Mouse (Mus musculus): ENCODE measurements around the gene Iqgap2. TPM values are rescaled to one million over a fixed set of nuclear protein-coding genes. Genes with fewer than 3 reads are reported as not detected.

The Iqgap2 gene
- polyA plus RNA-seq, 1 experiment from 2014 or later: 5.2 TPM

- Histone ChIP-seq H3K27ac (ENCODE audit: low read length) (no peak overlapping the region), H3K4me1 (replicated peaks; ENCODE audit: control insufficient read depth, insufficient read depth, low read length) (peaks cover 4% of the 10 kb centered on the region; the same call in 1 of the 2 replicates), H3K27me3 (ENCODE audit: control insufficient read depth, insufficient read depth, low read depth, low read length) (no peaks in the 10 kb centered on the region), H3K9ac (ENCODE audit: low read length) (no peak overlapping the region), H3K9me3 (ENCODE audit: control insufficient read depth, low read length) (no peaks in the 10 kb centered on the region), H3K36me3 (ENCODE audit: control insufficient read depth, insufficient read depth, low read length) (no peaks in the 10 kb centered on the region), H3K4me2 (ENCODE audit: low read depth, low read length) (no peak overlapping the region), H3K4me3 (ENCODE audit: low read length) (no peak overlapping the region)
- no peak for ATAC-seq (ENCODE audit: low read depth)
- 63% methylated on average over 3 of the region's 3 CpGs for WGBS
These were observed 268.7 kb downstream of the Iqgap2 start for GRCm38 (mm10) chr13:95623042-95623441.

- no peaks in the 10 kb centered on the region for H3K36me3 ChIP-seq (ENCODE audit: control insufficient read depth, insufficient read depth, low read length)
- whole genome bisulfite sequencing: 46% methylated on average over 3 of the region's 3 CpGs
- peaks cover 7% of the 10 kb centered on the region for H3K4me1 ChIP-seq (replicated peaks; ENCODE audit: control insufficient read depth, insufficient read depth, low read length)
- H3K9me3 ChIP-seq (ENCODE audit: control insufficient read depth, low read length): no peaks in the 10 kb centered on the region
- no peak for ATAC-seq (ENCODE audit: low read depth)
- H3K4me3 ChIP-seq (ENCODE audit: low read length): no peak overlapping the region
- H3K9ac ChIP-seq (ENCODE audit: low read length): no peak overlapping the region
- no peak overlapping the region for H3K4me2 ChIP-seq (ENCODE audit: low read depth, low read length)
- H3K27ac ChIP-seq (ENCODE audit: low read length): peak overlapping the region; percentile 75
- no peaks in the 10 kb centered on the region for H3K27me3 ChIP-seq (ENCODE audit: control insufficient read depth, insufficient read depth, low read depth, low read length)
These were observed 270.2 kb downstream of the Iqgap2 start for GRCm38 (mm10) chr13:95621563-95621962.

DNA sequence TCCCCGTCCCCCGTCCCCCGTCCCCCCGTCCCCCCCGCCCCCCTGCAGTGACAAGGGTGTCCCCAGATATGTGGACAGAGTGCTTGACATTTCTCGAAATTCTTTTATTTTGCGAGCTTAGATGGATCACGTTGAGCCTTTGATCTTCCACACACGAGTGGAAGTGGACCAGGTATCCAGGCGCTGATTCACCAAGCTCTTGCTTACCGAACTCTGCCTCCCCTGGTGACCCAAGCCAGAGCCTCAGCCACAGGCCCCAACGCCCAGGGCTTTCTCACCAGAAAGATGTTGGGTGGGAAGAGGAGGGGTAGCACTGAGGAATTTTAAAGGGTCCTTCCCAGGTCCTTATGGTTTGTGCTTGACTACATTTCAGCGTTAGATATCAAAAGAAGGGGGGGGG lies 272.9 kb downstream of the Iqgap2 start:
- Histone ChIP-seq H3K9ac (ENCODE audit: low read length) (peak overlapping the region; percentile 98), H3K36me3 (ENCODE audit: control insufficient read depth, insufficient read depth, low read length) (no peaks in the 10 kb centered on the region), H3K4me1 (replicated peaks; ENCODE audit: control insufficient read depth, insufficient read depth, low read length) (peaks cover 19% of the 10 kb centered on the region), H3K4me3 (ENCODE audit: low read length) (peak overlapping the region; percentile 89), H3K9me3 (ENCODE audit: control insufficient read depth, low read length) (no peaks in the 10 kb centered on the region), H3K27ac (ENCODE audit: low read length) (peak overlapping the region; percentile 88), H3K27me3 (ENCODE audit: control insufficient read depth, insufficient read depth, low read depth, low read length) (no peaks in the 10 kb centered on the region), H3K4me2 (ENCODE audit: low read depth, low read length) (peak overlapping the region; percentile 71)
- peak; percentile 3; the same call in 1 of the 2 replicates for ATAC-seq (ENCODE audit: low read depth)
- 6% methylated on average over 13 of the region's 13 CpGs for WGBS

DNA sequence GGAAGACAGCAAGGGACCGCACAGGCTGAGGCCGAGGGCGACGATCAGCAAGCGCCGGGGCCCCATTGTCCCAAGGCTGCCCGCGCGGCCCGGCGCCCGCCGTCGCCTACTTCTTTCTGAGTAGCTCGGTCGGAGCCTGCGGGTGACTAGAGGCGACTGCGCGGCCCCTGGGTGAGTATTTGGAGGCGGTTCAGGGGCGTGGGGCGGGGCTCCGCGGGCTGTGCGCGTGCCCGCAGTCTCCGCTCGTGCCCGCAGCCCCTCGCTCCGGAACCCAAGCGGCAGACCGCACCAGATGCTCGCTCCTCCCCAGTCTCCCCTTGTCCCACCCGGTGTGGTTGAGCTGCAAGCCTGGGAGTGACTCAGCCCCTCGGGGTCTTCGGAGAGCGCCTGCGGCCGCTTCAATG lies 273.4 kb downstream of the Iqgap2 start, which contains the start of gene F2r:
Gene F2r (minus strand): TSS at position 179 of the 404 bp plus-strand sequence.
- Histone ChIP-seq H3K27me3 (ENCODE audit: control insufficient read depth, insufficient read depth, low read depth, low read length) (no peaks in the 10 kb centered on the region), H3K4me1 (replicated peaks; ENCODE audit: control insufficient read depth, insufficient read depth, low read length) (peaks cover 19% of the 10 kb centered on the region), H3K4me2 (ENCODE audit: low read depth, low read length) (peak within 1 kb of the TSS; percentile 71), H3K9ac (ENCODE audit: low read length) (peak within 1 kb of the TSS; percentile 98), H3K4me3 (ENCODE audit: low read length) (peak within 1 kb of the TSS; percentile 89), H3K9me3 (ENCODE audit: control insufficient read depth, low read length) (no peaks in the 10 kb centered on the region), H3K27ac (ENCODE audit: low read length) (peak within 1 kb of the TSS; percentile 88), H3K36me3 (ENCODE audit: control insufficient read depth, insufficient read depth, low read length) (no peaks in the 10 kb centered on the region)
- ATAC-seq (ENCODE audit: low read depth): peak; percentile 96
- under 1% methylated on average over 34 of the region's 42 CpGs for WGBS

GRCm38 (mm10) chr13:95617671-95618171 lies 274.0 kb downstream of the Iqgap2 start:
- H3K9ac ChIP-seq (ENCODE audit: low read length): peak overlapping the region; percentile 98
- H3K27me3 ChIP-seq (ENCODE audit: control insufficient read depth, insufficient read depth, low read depth, low read length): no peaks in the 10 kb centered on the region
- peak overlapping the region; percentile 89 for H3K4me3 ChIP-seq (ENCODE audit: low read length)
- H3K4me1 ChIP-seq (replicated peaks; ENCODE audit: control insufficient read depth, insufficient read depth, low read length): peaks cover 19% of the 10 kb centered on the region
- H3K9me3 ChIP-seq (ENCODE audit: control insufficient read depth, low read length): no peaks in the 10 kb centered on the region
- no peaks in the 10 kb centered on the region for H3K36me3 ChIP-seq (ENCODE audit: control insufficient read depth, insufficient read depth, low read length)
- peak overlapping the region; percentile 71 for H3K4me2 ChIP-seq (ENCODE audit: low read depth, low read length)
- under 1% methylated on average over 21 of the region's 21 CpGs for WGBS
- peak overlapping the region; percentile 88 for H3K27ac ChIP-seq (ENCODE audit: low read length)
- peak; percentile 45 for ATAC-seq (ENCODE audit: low read depth)

DNA sequence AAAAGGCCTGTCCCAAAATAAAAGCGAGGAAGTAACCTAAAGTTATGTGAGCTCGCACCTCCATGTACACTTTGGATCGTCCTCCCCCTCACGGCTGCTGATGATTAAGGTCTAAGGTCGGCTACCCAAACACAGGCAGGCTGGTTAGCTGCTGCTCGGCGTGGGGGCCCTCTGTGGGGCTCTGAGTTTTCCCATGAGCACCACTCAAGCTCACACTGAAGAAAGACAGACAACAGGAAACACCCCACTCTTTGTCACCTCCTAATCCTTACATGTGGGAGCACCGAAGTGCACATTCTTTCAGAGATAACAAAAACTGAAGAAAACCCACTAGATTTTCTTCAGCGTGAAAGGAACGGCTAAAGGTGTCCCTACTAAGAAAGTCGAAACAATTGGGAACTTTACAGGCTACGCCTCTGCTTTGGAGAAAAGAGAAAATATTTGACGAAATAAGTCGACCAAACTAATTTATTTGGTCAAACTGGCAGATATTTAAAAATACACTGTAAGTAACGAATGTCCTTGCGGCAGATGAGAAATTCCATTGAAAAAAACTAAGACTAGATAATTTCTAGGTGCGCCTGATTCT lies 274.5 kb downstream of the Iqgap2 start:
- Histone ChIP-seq H3K4me2 (ENCODE audit: low read depth, low read length) (peak overlapping the region; percentile 71), H3K9me3 (ENCODE audit: control insufficient read depth, low read length) (no peaks in the 10 kb centered on the region), H3K9ac (ENCODE audit: low read length) (peak overlapping the region; percentile 98), H3K4me3 (ENCODE audit: low read length) (peak overlapping the region; percentile 89), H3K27me3 (ENCODE audit: control insufficient read depth, insufficient read depth, low read depth, low read length) (no peaks in the 10 kb centered on the region), H3K4me1 (replicated peaks; ENCODE audit: control insufficient read depth, insufficient read depth, low read length) (peaks cover 19% of the 10 kb centered on the region), H3K27ac (ENCODE audit: low read length) (peak overlapping the region; percentile 5), H3K36me3 (ENCODE audit: control insufficient read depth, insufficient read depth, low read length) (no peaks in the 10 kb centered on the region)
- 5% methylated on average over 17 of the region's 17 CpGs for WGBS
- ATAC-seq (ENCODE audit: low read depth): no peak

DNA sequence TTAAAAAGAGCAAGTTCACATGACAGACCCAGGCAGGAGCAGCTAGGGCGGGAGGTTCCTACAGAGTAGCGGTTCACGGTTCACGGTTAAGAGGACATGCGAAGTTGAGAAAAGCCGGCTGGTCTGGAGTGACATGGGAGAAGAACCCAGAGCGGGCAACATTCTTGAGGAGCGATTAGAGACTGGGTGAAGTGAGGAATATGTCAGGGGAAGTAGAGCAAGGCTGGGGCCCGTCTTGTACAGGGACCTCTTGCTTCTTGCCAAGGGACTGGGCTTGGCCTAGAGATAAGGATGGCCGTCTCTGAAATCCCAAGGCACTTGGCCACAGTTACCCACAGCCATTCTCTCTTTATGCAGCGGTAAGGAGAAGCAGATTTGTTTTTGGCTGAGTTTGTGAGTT lies 275.2 kb downstream of the Iqgap2 start:
- no peaks in the 10 kb centered on the region for H3K36me3 ChIP-seq (ENCODE audit: control insufficient read depth, insufficient read depth, low read length)
- 16% methylated on average over 11 of the region's 11 CpGs for WGBS
- H3K9me3 ChIP-seq (ENCODE audit: control insufficient read depth, low read length): no peaks in the 10 kb centered on the region
- H3K27ac ChIP-seq (ENCODE audit: low read length): peak overlapping the region; percentile 5
- peak; percentile 26; the same call in 1 of the 2 replicates for ATAC-seq (ENCODE audit: low read depth)
- peak overlapping the region; percentile 98 for H3K9ac ChIP-seq (ENCODE audit: low read length)
- H3K27me3 ChIP-seq (ENCODE audit: control insufficient read depth, insufficient read depth, low read depth, low read length): no peaks in the 10 kb centered on the region
- H3K4me2 ChIP-seq (ENCODE audit: low read depth, low read length): peak overlapping the region; percentile 71
- peaks cover 22% of the 10 kb centered on the region for H3K4me1 ChIP-seq (replicated peaks; ENCODE audit: control insufficient read depth, insufficient read depth, low read length)
- peak overlapping the region; percentile 89 for H3K4me3 ChIP-seq (ENCODE audit: low read length)

GRCm38 (mm10) chr13:95614757-95615156 lies 277.0 kb downstream of the Iqgap2 start:
- H3K9ac ChIP-seq (ENCODE audit: low read length): no peak overlapping the region; the same call in 1 of the 2 replicates
- WGBS: 56% methylated on average over 6 of the region's 6 CpGs
- H3K36me3 ChIP-seq (ENCODE audit: control insufficient read depth, insufficient read depth, low read length): peaks cover 3% of the 10 kb centered on the region; the same call in 1 of the 2 replicates
- H3K4me2 ChIP-seq (ENCODE audit: low read depth, low read length): peak overlapping the region; percentile 3; the same call in 1 of the 2 replicates
- ATAC-seq (ENCODE audit: low read depth): no peak
- peaks cover 28% of the 10 kb centered on the region for H3K4me1 ChIP-seq (replicated peaks; ENCODE audit: control insufficient read depth, insufficient read depth, low read length)
- no peaks in the 10 kb centered on the region for H3K9me3 ChIP-seq (ENCODE audit: control insufficient read depth, low read length)
- H3K27ac ChIP-seq (ENCODE audit: low read length): no peak overlapping the region
- no peak overlapping the region for H3K4me3 ChIP-seq (ENCODE audit: low read length)
- no peaks in the 10 kb centered on the region for H3K27me3 ChIP-seq (ENCODE audit: control insufficient read depth, insufficient read depth, low read depth, low read length)

GRCm38 (mm10) chr13:95612243-95612642 lies 279.5 kb downstream of the Iqgap2 start:
- Histone ChIP-seq H3K36me3 (ENCODE audit: control insufficient read depth, insufficient read depth, low read length) (peaks cover 7% of the 10 kb centered on the region; the same call in 1 of the 2 replicates), H3K27me3 (ENCODE audit: control insufficient read depth, insufficient read depth, low read depth, low read length) (no peaks in the 10 kb centered on the region), H3K9ac (ENCODE audit: low read length) (no peak overlapping the region), H3K4me1 (replicated peaks; ENCODE audit: control insufficient read depth, insufficient read depth, low read length) (peaks cover 24% of the 10 kb centered on the region), H3K4me2 (ENCODE audit: low read depth, low read length) (no peak overlapping the region), H3K4me3 (ENCODE audit: low read length) (no peak overlapping the region), H3K27ac (ENCODE audit: low read length) (no peak overlapping the region), H3K9me3 (ENCODE audit: control insufficient read depth, low read length) (no peaks in the 10 kb centered on the region)
- ATAC-seq (ENCODE audit: low read depth): no peak
- WGBS: 86% methylated on average over 10 of the region's 10 CpGs
